Mouse (Mus musculus): ENCODE data around the gene Dclk1. TPM values are rescaled to one million over a fixed set of nuclear protein-coding genes. Genes with fewer than 3 reads are reported as not detected.

Dclk1 gene
- polyA plus RNA-seq, 1 experiment from 2014 or later = 4.4 TPM

DNA sequence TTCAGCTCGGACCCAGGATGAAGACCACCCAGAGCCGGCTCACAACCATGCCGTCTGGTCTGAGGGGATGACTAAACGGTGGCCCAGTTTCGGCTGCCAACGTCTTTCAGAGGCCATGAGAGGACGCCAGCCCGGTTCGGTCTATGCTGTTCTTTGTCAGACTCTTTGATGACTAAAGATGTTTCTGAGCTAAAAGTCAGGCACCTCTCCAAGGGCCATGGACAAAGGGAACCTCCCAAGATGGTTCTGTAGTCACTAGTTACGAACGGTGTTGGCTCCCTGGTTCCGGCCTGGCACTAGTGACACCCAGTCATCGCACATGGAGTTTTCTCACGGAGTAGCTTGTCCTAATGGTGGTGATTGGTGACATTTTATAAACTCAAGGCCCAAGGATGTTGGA lies 110.4 kb downstream of the Dclk1 start:
- Histone ChIP-seq H3K36me3 (ENCODE audit: control insufficient read depth, insufficient read depth, low read length) (no peaks in the 10 kb centered on the region), H3K4me1 (replicated peaks; ENCODE audit: control insufficient read depth, insufficient read depth) (no peaks in the 10 kb centered on the region), H3K9me3 (ENCODE audit: control insufficient read depth, low read length) (no peaks in the 10 kb centered on the region), H3K4me3 (ENCODE audit: low read depth, low read length) (no peak overlapping the region), H3K4me2 (replicated peaks; ENCODE audit: low read depth) (no peak overlapping the region), H3K27me3 (ENCODE audit: control insufficient read depth, insufficient read depth, low read length) (no peaks in the 10 kb centered on the region), H3K27ac (replicated peaks) (no peak overlapping the region), H3K9ac (ENCODE audit: low read length) (no peak overlapping the region)
- WGBS = 81% methylated on average over 14 of the region's 14 CpGs
- DNase-seq (ENCODE audit: low spot score) = no peak
- TF ChIP-seq EP300 (optimal IDR thresholded peaks at IDR 0.05) (no peak), CTCF (IDR thresholded peaks at IDR 0.05; ENCODE audit: low read depth) (no peak)
- ATAC-seq (ENCODE audit: low FRiP score, low TSS enrichment) = no peak

DNA sequence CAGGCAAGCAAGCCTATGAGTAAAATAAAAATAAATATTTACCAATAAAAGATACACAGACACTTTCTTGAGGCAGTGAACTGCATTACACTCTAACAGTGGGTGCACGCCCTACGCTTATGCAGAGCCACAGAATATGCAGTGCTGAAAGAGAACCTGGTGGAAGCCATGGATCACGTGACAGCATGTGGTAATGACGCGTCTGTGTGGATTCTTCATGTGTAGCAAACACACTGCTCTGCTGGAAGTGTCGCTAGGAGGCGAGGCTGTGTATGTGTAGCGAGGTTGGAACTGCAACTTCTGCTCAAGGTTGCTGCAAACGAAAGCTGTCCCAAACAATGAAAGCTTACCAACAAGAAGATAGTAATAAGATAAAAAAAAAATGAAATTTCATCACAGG lies 111.0 kb downstream of the Dclk1 start:
- H3K9ac ChIP-seq (ENCODE audit: low read length) = no peak overlapping the region
- H3K9me3 ChIP-seq (ENCODE audit: control insufficient read depth, low read length) = no peaks in the 10 kb centered on the region
- DNase-seq (ENCODE audit: low spot score) (no peak), ATAC-seq (ENCODE audit: low FRiP score, low TSS enrichment) (no peak)
- no peak overlapping the region for H3K4me3 ChIP-seq (ENCODE audit: low read depth, low read length)
- H3K27me3 ChIP-seq (ENCODE audit: control insufficient read depth, insufficient read depth, low read length) = no peaks in the 10 kb centered on the region
- 84% methylated on average over 9 of the region's 9 CpGs for WGBS
- TF ChIP-seq EP300 (optimal IDR thresholded peaks at IDR 0.05) (no peak), CTCF (IDR thresholded peaks at IDR 0.05; ENCODE audit: low read depth) (no peak)
- no peaks in the 10 kb centered on the region for H3K36me3 ChIP-seq (ENCODE audit: control insufficient read depth, insufficient read depth, low read length)
- H3K4me1 ChIP-seq (replicated peaks; ENCODE audit: control insufficient read depth, insufficient read depth) = no peaks in the 10 kb centered on the region
- no peak overlapping the region for H3K4me2 ChIP-seq (replicated peaks; ENCODE audit: low read depth)
- H3K27ac ChIP-seq (replicated peaks) = no peak overlapping the region

DNA sequence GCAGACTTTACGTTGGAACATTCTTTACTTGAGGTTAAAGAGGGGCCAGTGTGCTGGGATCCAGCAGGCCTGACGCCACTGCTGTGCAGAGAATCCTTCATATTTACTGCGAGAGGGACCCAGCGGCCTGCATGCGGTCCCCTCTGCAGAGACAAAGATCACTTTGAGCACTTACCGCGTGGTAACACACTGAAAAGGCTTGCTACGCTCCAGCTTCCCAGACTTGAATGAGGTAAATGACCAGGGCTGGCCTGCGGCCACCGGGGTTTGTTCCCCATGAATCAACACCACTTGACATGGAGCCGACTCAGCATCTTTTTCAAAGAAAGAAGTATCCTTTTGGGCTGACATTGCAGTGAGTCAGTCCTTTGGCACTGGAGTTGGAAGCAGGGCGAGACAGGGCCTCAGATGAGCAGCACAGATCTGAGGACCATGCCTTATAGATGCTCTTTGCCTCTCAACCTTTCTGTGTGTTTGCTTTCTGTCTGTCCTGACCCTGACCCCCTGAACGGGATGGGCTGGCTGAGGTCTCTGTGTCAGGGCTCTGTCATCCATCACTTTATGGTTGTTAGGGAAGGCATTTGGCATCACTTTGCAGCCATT lies 111.8 kb downstream of the Dclk1 start:
- Histone ChIP-seq H3K27me3 (ENCODE audit: control insufficient read depth, insufficient read depth, low read length) (no peaks in the 10 kb centered on the region), H3K9me3 (ENCODE audit: control insufficient read depth, low read length) (no peaks in the 10 kb centered on the region), H3K4me2 (replicated peaks; ENCODE audit: low read depth) (no peak overlapping the region), H3K36me3 (ENCODE audit: control insufficient read depth, insufficient read depth, low read length) (no peaks in the 10 kb centered on the region), H3K4me1 (replicated peaks; ENCODE audit: control insufficient read depth, insufficient read depth) (no peaks in the 10 kb centered on the region), H3K4me3 (ENCODE audit: low read depth, low read length) (no peak overlapping the region), H3K9ac (ENCODE audit: low read length) (no peak overlapping the region), H3K27ac (replicated peaks) (no peak overlapping the region)
- WGBS = 44% methylated on average over 13 of the region's 13 CpGs
- peak; percentile 31 for DNase-seq (ENCODE audit: low spot score)
- peak; percentile 43; the same call in 1 of the 2 replicates for ATAC-seq (ENCODE audit: low FRiP score, low TSS enrichment)
- no peak for TF ChIP-seq CTCF (IDR thresholded peaks at IDR 0.05; ENCODE audit: low read depth)

DNA sequence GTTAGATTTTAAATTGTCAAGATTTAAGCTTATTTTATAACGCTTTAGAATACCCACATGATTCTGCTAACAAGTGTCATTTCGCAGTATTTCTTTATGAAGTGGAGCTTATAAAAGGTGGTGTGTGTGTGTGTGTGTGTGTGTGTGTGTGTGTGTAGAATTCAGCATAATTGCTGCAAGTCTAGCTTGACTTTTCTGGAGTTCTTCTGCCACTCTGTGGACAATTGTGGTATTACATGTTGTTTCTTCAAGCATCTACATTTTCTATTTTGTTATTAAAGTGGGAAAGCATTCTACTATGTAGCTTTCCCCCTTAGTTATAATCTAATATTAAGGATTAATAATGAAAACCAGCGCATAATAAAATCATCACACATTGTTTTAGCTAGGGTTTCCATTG lies 112.6 kb downstream of the Dclk1 start:
- ATAC-seq (ENCODE audit: low FRiP score, low TSS enrichment) (no peak), DNase-seq (ENCODE audit: low spot score) (no peak)
- WGBS = 21% methylated on average over 3 of the region's 3 CpGs

DNA sequence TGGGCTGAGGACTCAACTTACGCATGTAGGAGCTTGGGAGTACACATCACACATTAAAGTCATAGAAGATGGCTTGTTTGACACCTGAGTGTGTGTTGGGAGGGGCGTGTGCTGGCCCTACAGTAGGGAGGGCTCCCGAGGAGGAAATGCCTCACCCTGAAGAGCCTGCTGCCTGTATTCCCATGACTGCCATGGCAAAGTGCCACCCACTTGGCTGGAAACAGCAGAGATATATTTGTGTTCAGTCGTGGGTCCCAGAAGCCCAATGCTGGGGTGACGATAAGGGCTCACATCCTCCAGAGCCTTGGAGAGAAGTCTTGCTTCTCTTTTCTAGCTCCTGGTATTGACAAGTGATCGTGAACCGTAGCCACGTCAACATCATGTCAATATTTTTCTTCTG lies 116.3 kb downstream of the Dclk1 start:
- DNase-seq (ENCODE audit: low spot score) (no peak), ATAC-seq (ENCODE audit: low FRiP score, low TSS enrichment) (no peak)
- Histone ChIP-seq H3K4me3 (ENCODE audit: low read depth, low read length) (no peak overlapping the region), H3K4me1 (replicated peaks; ENCODE audit: control insufficient read depth, insufficient read depth) (no peaks in the 10 kb centered on the region), H3K9ac (ENCODE audit: low read length) (no peak overlapping the region), H3K9me3 (ENCODE audit: control insufficient read depth, low read length) (no peaks in the 10 kb centered on the region), H3K27me3 (ENCODE audit: control insufficient read depth, insufficient read depth, low read length) (no peaks in the 10 kb centered on the region), H3K27ac (replicated peaks) (no peak overlapping the region), H3K36me3 (ENCODE audit: control insufficient read depth, insufficient read depth, low read length) (no peaks in the 10 kb centered on the region), H3K4me2 (replicated peaks; ENCODE audit: low read depth) (no peak overlapping the region)
- TF ChIP-seq EP300 (optimal IDR thresholded peaks at IDR 0.05) (no peak), CTCF (IDR thresholded peaks at IDR 0.05; ENCODE audit: low read depth) (no peak)
- 75% methylated on average over 8 of the region's 8 CpGs for WGBS

More for the DNA sequence above, 112.6 kb downstream of the Dclk1 start:
- Histone ChIP-seq H3K4me2 (replicated peaks; ENCODE audit: low read depth) (no peak overlapping the region), H3K4me3 (ENCODE audit: low read depth, low read length) (no peak overlapping the region), H3K27me3 (ENCODE audit: control insufficient read depth, insufficient read depth, low read length) (no peaks in the 10 kb centered on the region), H3K9ac (ENCODE audit: low read length) (no peak overlapping the region), H3K9me3 (ENCODE audit: control insufficient read depth, low read length) (no peaks in the 10 kb centered on the region), H3K36me3 (ENCODE audit: control insufficient read depth, insufficient read depth, low read length) (no peaks in the 10 kb centered on the region), H3K4me1 (replicated peaks; ENCODE audit: control insufficient read depth, insufficient read depth) (no peaks in the 10 kb centered on the region), H3K27ac (replicated peaks) (no peak overlapping the region)
- no peak for TF ChIP-seq EP300 (optimal IDR thresholded peaks at IDR 0.05)
- peak; percentile 86 for TF ChIP-seq CTCF (IDR thresholded peaks at IDR 0.05; ENCODE audit: low read depth)

DNA sequence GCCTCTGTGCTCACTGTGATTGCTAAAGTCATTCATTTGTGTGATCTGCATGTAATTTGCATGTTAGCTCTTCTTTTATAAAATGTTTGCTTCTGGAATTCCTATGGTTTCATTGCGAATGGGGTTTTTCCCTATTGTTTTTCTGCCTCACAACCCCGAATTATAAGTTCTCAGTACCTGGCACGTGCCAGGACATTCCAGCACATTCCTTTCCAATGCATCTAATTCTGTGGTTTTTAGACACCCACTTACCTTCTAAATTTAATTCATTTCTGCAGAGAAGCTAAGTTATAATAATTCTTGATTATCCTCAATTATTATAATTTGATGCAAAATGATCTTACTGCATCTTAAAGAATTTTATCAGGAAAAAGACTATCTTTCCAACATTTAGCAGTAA lies 118.7 kb downstream of the Dclk1 start:
- no peak for DNase-seq (ENCODE audit: low spot score)
- 72% methylated on average over 3 of the region's 3 CpGs for WGBS
- Histone ChIP-seq H3K4me3 (ENCODE audit: low read depth, low read length) (no peak overlapping the region), H3K27ac (replicated peaks) (no peak overlapping the region), H3K36me3 (ENCODE audit: control insufficient read depth, insufficient read depth, low read length) (no peaks in the 10 kb centered on the region), H3K4me2 (replicated peaks; ENCODE audit: low read depth) (no peak overlapping the region), H3K4me1 (replicated peaks; ENCODE audit: control insufficient read depth, insufficient read depth) (no peaks in the 10 kb centered on the region), H3K9me3 (ENCODE audit: control insufficient read depth, low read length) (no peaks in the 10 kb centered on the region), H3K27me3 (ENCODE audit: control insufficient read depth, insufficient read depth, low read length) (no peaks in the 10 kb centered on the region), H3K9ac (ENCODE audit: low read length) (no peak overlapping the region)
- no peak for ATAC-seq (ENCODE audit: low FRiP score, low TSS enrichment)
- TF ChIP-seq CTCF (IDR thresholded peaks at IDR 0.05; ENCODE audit: low read depth) (no peak), EP300 (optimal IDR thresholded peaks at IDR 0.05) (no peak)
